Mouse (Mus musculus): Measurements from ENCODE around the gene Dnah3. TPM values are rescaled to one million over a fixed set of nuclear protein-coding genes. Genes with fewer than 3 reads are reported as not detected.

Gene Dnah3
- total RNA-seq (2014; fragmentation: Nextera tagmentation) = not detected in 2 replicates
- not detected in 2 replicates for total RNA-seq (2017)

- ATAC-seq (replicated peaks; ENCODE audit: low FRiP score, low TSS enrichment, poor library complexity, severe bottlenecking) = no peak
Observed at GRCm38 (mm10) chr7:120095180-120095579, at the start of gene Dnah3. Gene Dnah3, minus strand, starts transcription at chr7:120095280.

- no peak for ATAC-seq (replicated peaks; ENCODE audit: low FRiP score, low TSS enrichment, poor library complexity, severe bottlenecking)
Observed at GRCm38 (mm10) chr7:120142743-120143142, 47.7 kb upstream of the Dnah3 start.

- ATAC-seq (replicated peaks; ENCODE audit: low FRiP score, low TSS enrichment, poor library complexity, severe bottlenecking) = no peak
Observed at GRCm38 (mm10) chr7:120128951-120129350, 33.9 kb upstream of the Dnah3 start.

- no peak for ATAC-seq (replicated peaks; ENCODE audit: low FRiP score, low TSS enrichment, poor library complexity, severe bottlenecking)
Observed at GRCm38 (mm10) chr7:120127686-120128059, 32.6 kb upstream of the Dnah3 start.

- ATAC-seq (replicated peaks; ENCODE audit: low FRiP score, low TSS enrichment, poor library complexity, severe bottlenecking) = no peak
Observed at GRCm38 (mm10) chr7:120126976-120127685, 32.1 kb upstream of the Dnah3 start.

GRCm38 (mm10) chr7:120124844-120125243 lies 29.8 kb upstream of the Dnah3 start:
- peak; percentile 88 for ATAC-seq (replicated peaks; ENCODE audit: low FRiP score, low TSS enrichment, poor library complexity, severe bottlenecking)

- no peak for ATAC-seq (replicated peaks; ENCODE audit: low FRiP score, low TSS enrichment, poor library complexity, severe bottlenecking)
Observed at GRCm38 (mm10) chr7:120123776-120124175, 28.7 kb upstream of the Dnah3 start.

- no peak for ATAC-seq (replicated peaks; ENCODE audit: low FRiP score, low TSS enrichment, poor library complexity, severe bottlenecking)
Observed at GRCm38 (mm10) chr7:120117529-120117928, 22.4 kb upstream of the Dnah3 start.

GRCm38 (mm10) chr7:120116976-120117375 lies 21.9 kb upstream of the Dnah3 start:
- ATAC-seq (replicated peaks; ENCODE audit: low FRiP score, low TSS enrichment, poor library complexity, severe bottlenecking) = no peak

GRCm38 (mm10) chr7:120109676-120110075 lies 14.6 kb upstream of the Dnah3 start:
- ATAC-seq (replicated peaks; ENCODE audit: low FRiP score, low TSS enrichment, poor library complexity, severe bottlenecking) = no peak

- ATAC-seq (replicated peaks; ENCODE audit: low FRiP score, low TSS enrichment, poor library complexity, severe bottlenecking) = no peak
Observed at GRCm38 (mm10) chr7:120106356-120106755, 11.3 kb upstream of the Dnah3 start.

GRCm38 (mm10) chr7:120104975-120105374 lies 9.9 kb upstream of the Dnah3 start:
- ATAC-seq (replicated peaks; ENCODE audit: low FRiP score, low TSS enrichment, poor library complexity, severe bottlenecking) = no peak

GRCm38 (mm10) chr7:120103019-120103567 lies 8.0 kb upstream of the Dnah3 start:
- ATAC-seq (replicated peaks; ENCODE audit: low FRiP score, low TSS enrichment, poor library complexity, severe bottlenecking) = peak; percentile 33

GRCm38 (mm10) chr7:120102164-120102972 lies 7.3 kb upstream of the Dnah3 start, which contains the start of gene Tmem159:
Gene Tmem159, plus strand, starts transcription at chr7:120102353.
- ATAC-seq (replicated peaks; ENCODE audit: low FRiP score, low TSS enrichment, poor library complexity, severe bottlenecking) = peak; percentile 83

GRCm38 (mm10) chr7:120098403-120098802 lies 3.3 kb upstream of the Dnah3 start:
- peak; percentile 71 for ATAC-seq (replicated peaks; ENCODE audit: low FRiP score, low TSS enrichment, poor library complexity, severe bottlenecking)

- peak; percentile 56; the same call in 1 of the 2 replicates for ATAC-seq (replicated peaks; ENCODE audit: low FRiP score, low TSS enrichment, poor library complexity, severe bottlenecking)
Observed at GRCm38 (mm10) chr7:120097845-120098244, 2.8 kb upstream of the Dnah3 start.

GRCm38 (mm10) chr7:120094216-120094615 lies 864 bp downstream of the Dnah3 start:
- ATAC-seq (replicated peaks; ENCODE audit: low FRiP score, low TSS enrichment, poor library complexity, severe bottlenecking) = no peak

- no peak for ATAC-seq (replicated peaks; ENCODE audit: low FRiP score, low TSS enrichment, poor library complexity, severe bottlenecking)
Observed at GRCm38 (mm10) chr7:120093033-120093432, 2.0 kb downstream of the Dnah3 start.

GRCm38 (mm10) chr7:120080177-120080576 lies 14.9 kb downstream of the Dnah3 start:
- ATAC-seq (replicated peaks; ENCODE audit: low FRiP score, low TSS enrichment, poor library complexity, severe bottlenecking) = no peak

- ATAC-seq (replicated peaks; ENCODE audit: low FRiP score, low TSS enrichment, poor library complexity, severe bottlenecking) = no peak
Observed at GRCm38 (mm10) chr7:120069164-120069563, 25.9 kb downstream of the Dnah3 start.

Data from megakaryocyte-erythroid progenitor cell, adult 5-6 weeks (primary cell).